Mouse (Mus musculus): ENCODE data around the gene Foxp1. TPM values are rescaled to one million over a fixed set of nuclear protein-coding genes. Genes with fewer than 3 reads are reported as not detected.

The Foxp1 gene
- total and polyA plus RNA-seq, 3 experiments, result 16.1 to 42.0 TPM; not detected in 1

- no peak overlapping the region for H3K9ac ChIP-seq (ENCODE audit: control insufficient read depth, low read depth, low read length, poor library complexity, severe bottlenecking)
- no peaks in the 10 kb centered on the region for H3K27me3 ChIP-seq (ENCODE audit: control insufficient read depth in 1 of 2, insufficient read depth in 2 of 2, low read length in 2 of 2)
- H3K4me1 ChIP-seq (ENCODE audit: control insufficient read depth in 1 of 2, insufficient read depth in 2 of 2, low read length in 2 of 2), result peaks cover 32 to 44% of the 10 kb centered on the region in 2 experiments
- no peaks in the 10 kb centered on the region for H3K79me2 ChIP-seq (ENCODE audit: control insufficient read depth, insufficient read depth, low read length, poor library complexity)
- H3K4me3 ChIP-seq (ENCODE audit: control insufficient read depth in 1 of 2, insufficient read depth in 1 of 2, low read depth in 2 of 2, low read length in 2 of 2), result no peak overlapping the region
- TF ChIP-seq MEF2A (IDR thresholded peaks at IDR 0.05; ENCODE audit: extremely low read depth, insufficient replicate concordance, low read depth, low read length, poor library complexity, severe bottlenecking) (no peak), CHD2 (IDR thresholded peaks at IDR 0.05; ENCODE audit: low read length) (no peak), USF2 (IDR thresholded peaks at IDR 0.05; ENCODE audit: borderline replicate concordance in 1 of 2, insufficient read depth in 1 of 2, low read depth in 1 of 2, low read length in 2 of 2) (no peak), MAZ (IDR thresholded peaks at IDR 0.05; ENCODE audit: low read depth, low read length) (no peak), ZMIZ1 (IDR thresholded peaks at IDR 0.05; ENCODE audit: low read depth, low read length) (no peak), NELFE (IDR thresholded peaks at IDR 0.05; ENCODE audit: low read depth, low read length) (no peak), GABPA (IDR thresholded peaks at IDR 0.05; ENCODE audit: low read depth, low read length) (no peak), MAFK (IDR thresholded peaks at IDR 0.05; ENCODE audit: borderline replicate concordance, low read depth, low read length) (no peak), KAT2A (conservative IDR thresholded peaks at IDR 0.05; ENCODE audit: low read depth, low read length) (no peak), MAX (IDR thresholded peaks at IDR 0.05; ENCODE audit: low read length) (no peak), HCFC1 (IDR thresholded peaks at IDR 0.05; ENCODE audit: low read depth, low read length) (no peak), TAL1 (IDR thresholded peaks at IDR 0.05; ENCODE audit: low read length) (no peak), JUND (IDR thresholded peaks at IDR 0.05; ENCODE audit: low read depth, low read length) (no peak), ZKSCAN1 (IDR thresholded peaks at IDR 0.05; ENCODE audit: low read depth, low read length) (no peak), UBTF (IDR thresholded peaks at IDR 0.05; ENCODE audit: borderline replicate concordance, insufficient read depth, low read depth, low read length) (no peak), RCOR1 (IDR thresholded peaks at IDR 0.05; ENCODE audit: low read depth, low read length) (no peak), BHLHE40 (IDR thresholded peaks at IDR 0.05; ENCODE audit: borderline replicate concordance, low read depth, low read length) (no peak), POLR2AphosphoS5 (IDR thresholded peaks at IDR 0.05; ENCODE audit: borderline replicate concordance, low read depth, low read length) (no peak), GATA1 (IDR thresholded peaks at IDR 0.05; ENCODE audit: low read depth, low read length) (no peak), NRF1 (IDR thresholded peaks at IDR 0.05; ENCODE audit: insufficient read depth, low read depth, low read length, poor library complexity, severe bottlenecking) (no peak)
- H3K36me3 ChIP-seq (ENCODE audit: control insufficient read depth in 1 of 2, insufficient read depth in 2 of 2, low read length in 2 of 2), result peaks cover 0 to 50% of the 10 kb centered on the region in 2 experiments; a peak in 2 of 4 replicates
- no peak for DNase-seq (ENCODE audit: low read depth, low spot score)
- no peaks in the 10 kb centered on the region for H3K9me3 ChIP-seq (replicated peaks; ENCODE audit: insufficient read depth, low read length)
- H3K27ac ChIP-seq (ENCODE audit: control insufficient read depth, low read depth, low read length), result no peak overlapping the region
These were observed 332.6 kb downstream of the Foxp1 start for GRCm38 (mm10) chr6:99189967-99190366.

Data from MEL (cell line).